Mouse (Mus musculus) lung, postnatal 0 days (tissue): ENCODE data around the gene Scaf11.

Source experiments
- CTCF ChIP-seq: IDR thresholded peaks from 2 replicates; pipeline ENCODE4 v1.5.1; 2016; ENCODE audit warnings: antibody characterized with exemption, mild to moderate bottlenecking
- EP300 ChIP-seq: IDR thresholded peaks from 2 replicates; pipeline ENCODE4 v1.6.1; 2016; ENCODE audit warnings: antibody characterized with exemption, mild to moderate bottlenecking, control low read depth

DNA sequence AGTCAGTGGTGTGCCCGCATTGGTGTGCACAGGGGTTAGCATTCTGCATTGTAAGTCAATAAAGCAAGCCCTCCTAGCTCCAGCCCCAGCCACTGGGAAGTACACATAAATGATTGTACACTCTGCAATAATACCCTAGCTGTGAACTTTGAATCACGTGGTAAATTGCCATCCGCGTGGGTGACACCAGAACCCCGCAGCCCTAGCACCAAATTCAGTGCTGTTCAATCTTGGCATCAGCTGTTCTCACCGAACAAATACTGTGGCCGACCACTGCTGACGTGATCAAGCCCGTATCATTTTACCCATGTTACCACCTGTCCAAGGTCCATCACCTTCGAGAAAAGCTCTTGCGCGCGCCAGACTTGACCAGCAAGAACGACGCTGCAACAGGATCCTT is 3.2 kb upstream of the Scaf11 start:
- TF ChIP-seq CTCF: no peak
- TF ChIP-seq EP300: no peak
